Mouse (Mus musculus) left cerebral cortex, adult 8-10 months (tissue): Measurements from ENCODE around the gene Vps37b. TPM values are rescaled to one million over a fixed set of nuclear protein-coding genes. Genes with fewer than 3 reads are reported as not detected.
"Not testable (repeated sequence)": the region's sequence is repeated elsewhere in the genome, so short reads cannot be mapped to it uniquely, and the experiment has no call there.

Experiments used
- DNase-seq, 2 experiments: peaks; one replicate each; pipeline ENCODE4 v3.0.0; 2022; ENCODE audit warnings: low spot score in 2 of 2
- total RNA-seq, 4 experiments: library from RNA; stranded (reverse); gene quantifications; 2 replicates each; pipeline ENCODE4 v1.2.4; 2022

The Vps37b gene
- 10 to 100 TPM; 35.5 to 47.5 (median 42.3) TPM for total RNA-seq

DNA sequence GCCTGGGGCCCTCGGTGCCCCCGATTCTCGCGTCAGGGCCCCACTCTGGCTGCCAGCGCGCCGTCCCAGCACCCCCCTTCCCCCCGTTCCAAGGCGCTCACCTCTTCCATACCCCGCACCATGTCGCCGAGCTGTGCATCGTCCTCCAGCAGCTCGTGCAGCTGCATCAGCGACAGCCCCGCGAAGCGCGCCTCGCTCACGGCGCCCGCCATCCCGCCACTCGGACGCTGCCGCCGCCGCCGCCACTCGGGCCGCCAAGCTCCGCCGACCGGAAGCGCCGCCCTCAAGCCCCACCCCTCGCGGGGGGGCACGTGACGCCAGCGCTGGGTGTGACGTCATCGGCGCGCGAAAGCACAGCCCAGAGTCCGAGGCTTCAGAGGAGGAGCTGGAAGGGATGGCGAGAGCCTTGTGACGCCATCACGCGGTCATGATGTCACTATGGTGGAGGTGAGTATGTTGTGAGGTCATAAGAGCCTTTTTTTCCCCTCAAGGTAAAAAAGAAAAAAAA, at the start of gene Vps37b:
Vps37b (minus strand) TSS at position 270 of the 508 bp plus-strand sequence.
- peak; percentile 84 to 85 for DNase-seq

DNA sequence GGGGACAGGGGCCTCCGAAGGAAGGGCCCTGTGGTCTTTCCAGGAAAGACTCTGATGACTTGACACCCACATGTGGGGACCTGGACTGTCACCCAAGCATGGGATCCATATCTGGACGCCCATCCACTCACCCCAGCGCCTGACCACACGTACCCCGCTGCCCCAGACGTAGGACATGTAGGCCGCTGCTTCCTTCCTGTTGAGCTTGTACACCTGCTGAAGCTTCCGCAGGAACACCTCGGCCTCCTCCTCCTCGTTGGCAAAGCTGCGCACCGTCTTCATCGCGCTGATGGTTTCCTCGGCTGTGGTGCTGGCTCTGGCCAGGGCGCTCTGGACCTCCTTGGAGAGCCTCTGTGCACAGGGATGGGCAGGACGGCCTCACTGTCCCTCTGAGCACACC, 47.8 kb upstream of the Vps37b start:
- DNase-seq = no peak

DNA sequence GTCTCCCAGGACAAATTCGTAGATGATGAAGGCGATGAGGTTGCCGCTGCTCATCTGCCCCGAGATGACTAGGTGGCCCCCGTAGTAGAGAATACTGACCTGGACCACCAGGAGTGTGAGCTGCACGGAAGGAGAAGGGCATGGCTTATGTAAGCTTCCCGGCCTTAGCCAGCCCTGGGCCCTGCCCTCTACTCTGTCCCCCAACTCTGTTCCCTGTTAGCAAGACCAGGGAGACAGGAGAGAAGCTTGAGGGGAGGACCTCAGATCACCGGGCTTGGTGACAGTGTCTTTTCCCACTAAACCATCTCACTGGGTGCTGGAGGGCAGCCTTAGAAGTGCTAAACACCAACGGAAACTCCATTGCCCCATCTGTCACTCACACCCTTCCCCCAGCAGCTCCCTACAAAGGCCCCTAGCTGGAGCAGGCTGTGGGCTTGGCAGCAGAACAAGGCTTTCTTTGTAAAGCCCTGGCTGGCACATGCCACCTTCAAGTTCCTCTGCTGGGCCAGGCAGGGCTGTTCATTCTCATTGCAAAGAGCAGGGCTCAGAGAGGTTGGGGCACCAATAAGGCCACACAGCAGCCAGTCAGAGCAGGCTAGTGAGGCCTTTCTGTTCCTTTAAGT, 46.8 kb upstream of the Vps37b start:
- peak in 1 of 2 experiments; percentile 75 for DNase-seq

DNA sequence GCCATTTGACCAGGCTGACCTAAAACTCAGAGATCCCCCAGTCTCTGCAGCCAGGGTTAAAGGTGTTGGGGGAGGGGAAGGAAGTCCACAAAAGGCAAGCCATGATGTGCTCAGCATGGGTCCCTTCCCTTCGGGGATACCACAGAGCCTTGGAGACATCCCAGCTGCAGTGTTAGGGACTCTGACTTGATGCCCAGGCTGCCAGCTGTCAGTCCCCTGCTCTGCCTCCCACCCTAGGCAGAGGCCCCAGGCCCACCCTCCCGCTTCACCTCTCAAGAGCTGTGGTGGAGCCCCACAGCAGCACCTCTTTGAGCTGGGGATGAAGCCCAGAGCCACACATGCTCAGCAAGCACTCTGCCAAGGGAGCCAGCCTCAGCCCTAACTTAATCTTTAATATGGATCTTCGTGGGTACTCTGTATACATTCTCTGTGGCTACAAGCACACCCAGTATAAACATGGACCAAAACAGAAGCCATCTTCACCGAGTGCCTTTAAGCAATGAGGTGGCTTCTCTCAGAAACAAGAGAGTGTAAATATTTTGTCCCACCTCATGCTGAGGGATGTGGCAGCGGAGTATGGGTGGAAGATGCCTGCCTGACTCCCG, 45.9 kb upstream of the Vps37b start:
- no peak for DNase-seq

DNA sequence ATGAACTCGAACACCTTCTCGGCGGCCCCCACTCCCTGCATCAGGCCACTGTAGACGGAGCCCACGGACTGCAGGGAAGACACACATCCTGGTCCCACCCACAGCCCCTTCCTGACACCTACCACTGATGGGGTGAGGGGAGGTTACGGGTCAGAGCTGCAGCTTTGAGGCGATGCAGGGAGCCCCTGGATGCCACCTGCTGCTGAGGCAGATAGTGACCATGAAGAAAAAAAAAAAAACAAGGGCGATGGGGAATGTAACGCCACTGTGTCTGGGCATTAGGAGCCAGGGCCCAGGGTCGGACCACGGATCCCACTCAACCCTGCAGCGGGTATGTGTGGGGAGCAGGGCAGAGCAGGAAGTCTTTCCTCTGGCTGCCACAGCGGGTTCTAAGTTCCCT, 45.2 kb upstream of the Vps37b start:
- DNase-seq = no peak

DNA sequence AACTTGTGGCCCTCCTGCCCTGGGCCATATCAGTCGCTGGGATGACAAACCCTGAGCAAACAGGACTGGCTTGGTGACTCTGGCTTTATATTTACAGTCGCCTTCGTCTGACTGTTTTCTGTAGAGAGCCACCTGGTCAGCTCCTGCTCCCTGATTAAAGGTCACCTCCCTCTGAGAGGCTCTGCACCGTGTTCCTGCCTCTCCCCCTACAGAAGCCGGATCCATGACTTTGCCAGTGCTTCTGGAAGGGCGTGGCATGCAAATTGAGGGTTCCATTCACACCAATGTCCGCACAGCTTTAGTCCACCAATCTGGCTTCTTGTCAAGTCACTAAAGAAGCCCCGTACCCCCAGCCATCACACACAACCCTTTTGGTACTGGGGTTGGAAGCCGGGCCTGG, 44.5 kb upstream of the Vps37b start:
- DNase-seq = no peak

DNA sequence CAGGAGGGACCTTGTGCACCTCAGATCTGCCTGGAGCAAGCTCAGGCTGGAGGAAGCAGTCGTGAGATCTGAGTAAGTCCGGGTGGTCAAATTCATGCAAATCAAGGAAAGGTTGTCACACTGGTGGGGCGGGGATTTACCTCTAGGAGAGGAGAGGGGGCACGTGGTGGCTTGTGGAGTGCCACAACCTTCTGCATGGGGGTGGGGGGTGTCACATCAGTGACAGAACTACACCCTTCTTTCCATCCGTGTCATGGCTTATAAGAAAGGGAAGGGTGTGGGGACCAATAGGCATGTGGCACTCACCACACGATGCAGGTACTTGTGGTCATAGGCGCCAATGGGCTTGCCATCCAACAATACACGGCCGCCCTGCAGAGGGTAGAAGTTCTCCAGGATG, 43.6 kb upstream of the Vps37b start:
- DNase-seq = no peak

DNA sequence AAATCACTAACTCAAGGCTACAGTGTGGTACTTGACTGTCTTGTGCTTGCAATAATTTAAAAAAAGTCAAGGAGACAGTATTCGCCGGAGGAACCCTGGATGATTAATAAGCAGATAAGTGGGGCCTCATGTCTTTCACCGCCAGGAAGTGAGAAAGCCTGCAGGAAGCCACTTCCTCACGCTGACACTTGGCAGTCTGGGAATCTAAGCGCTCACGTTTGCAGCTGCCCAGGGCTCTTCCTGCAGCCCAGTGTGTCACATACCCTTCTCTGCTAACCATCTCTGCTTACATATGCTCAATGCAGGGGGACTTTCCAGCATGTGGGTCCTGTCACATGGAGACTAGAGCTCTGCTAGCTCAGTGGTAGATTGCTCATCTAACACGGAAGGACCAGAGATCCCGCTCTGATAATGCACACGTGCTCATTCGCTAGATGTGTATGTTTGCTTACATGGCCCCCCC, 42.8 kb upstream of the Vps37b start:
- DNase-seq = no peak

DNA sequence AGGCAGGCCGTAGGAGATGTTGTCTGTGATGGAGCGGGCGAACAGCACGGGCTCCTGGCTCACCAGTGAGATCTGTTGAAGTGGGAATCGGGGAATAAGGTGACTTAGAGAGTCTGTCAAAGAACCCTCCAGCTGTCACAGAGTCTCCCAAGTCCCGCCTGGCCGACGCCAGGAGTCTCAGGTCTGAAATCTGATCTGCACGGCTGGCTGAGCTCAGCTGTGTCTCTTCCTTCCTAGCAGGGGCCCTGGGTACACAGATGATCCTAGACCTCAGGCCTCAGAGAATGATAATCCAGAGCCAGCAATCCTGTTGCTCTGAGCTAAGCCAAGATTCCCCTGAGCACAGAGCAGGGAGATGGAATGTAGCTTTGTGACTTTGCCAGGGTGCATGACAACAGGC, 41.6 kb upstream of the Vps37b start:
- DNase-seq = no peak

DNA sequence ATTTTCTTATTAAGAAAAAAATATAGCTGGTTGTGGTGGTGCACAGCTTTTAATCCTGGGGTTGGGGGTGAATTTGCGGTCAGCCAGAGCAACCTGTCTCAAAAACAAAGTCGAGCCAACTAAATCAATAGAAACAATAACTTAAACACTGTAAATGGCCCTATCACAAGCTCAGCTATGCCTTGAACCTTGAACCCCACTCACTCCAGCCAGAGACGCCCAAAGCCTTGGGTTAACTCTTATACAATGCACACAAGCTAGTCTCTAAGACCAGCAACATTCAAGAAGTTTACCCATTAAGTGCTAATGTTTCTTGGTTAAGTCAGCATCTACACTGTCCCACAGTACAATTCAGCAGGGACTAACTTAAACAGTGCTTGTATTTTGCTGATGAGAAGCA, 37.6 kb upstream of the Vps37b start:
- no peak for DNase-seq

DNA sequence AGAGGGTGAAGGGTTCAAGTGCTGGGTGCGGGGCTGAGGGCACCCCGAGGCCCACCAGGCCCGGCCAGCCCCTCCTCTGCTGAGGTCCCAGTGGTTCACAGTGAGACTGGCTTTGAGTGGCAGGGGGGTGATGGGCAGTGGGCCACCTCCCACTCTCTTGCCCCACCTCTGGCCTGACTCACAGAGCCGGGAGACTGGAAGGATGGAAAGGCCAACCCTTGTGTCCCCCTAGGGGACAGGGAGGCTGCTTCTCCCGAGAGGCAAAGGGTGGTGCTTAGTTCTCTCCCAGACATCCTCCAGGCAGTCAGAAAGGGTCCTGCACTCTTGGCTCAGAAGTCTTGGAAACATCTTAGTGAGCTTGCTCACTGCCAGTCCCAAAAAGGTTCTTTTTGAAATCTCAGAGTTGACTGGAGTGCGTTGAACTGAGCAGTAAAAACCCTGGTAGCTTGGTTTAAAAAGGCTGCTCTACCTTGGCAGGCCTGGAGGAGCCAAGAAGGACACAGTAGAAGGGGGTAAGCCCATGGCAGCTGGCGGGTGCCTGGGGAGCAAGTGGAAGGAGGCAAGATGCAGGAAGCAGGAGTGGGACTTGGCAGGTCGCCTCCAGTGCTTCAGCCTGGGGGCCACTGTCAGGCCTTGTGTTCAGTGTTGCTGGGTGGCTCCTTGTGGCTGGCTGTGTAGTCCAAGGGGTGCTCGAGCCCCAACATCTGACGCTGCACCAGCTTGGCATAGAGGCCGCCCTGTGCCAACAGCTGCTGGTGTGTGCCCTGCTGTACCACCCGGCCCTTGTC, 30.2 kb upstream of the Vps37b start:
- DNase-seq = no peak

DNA sequence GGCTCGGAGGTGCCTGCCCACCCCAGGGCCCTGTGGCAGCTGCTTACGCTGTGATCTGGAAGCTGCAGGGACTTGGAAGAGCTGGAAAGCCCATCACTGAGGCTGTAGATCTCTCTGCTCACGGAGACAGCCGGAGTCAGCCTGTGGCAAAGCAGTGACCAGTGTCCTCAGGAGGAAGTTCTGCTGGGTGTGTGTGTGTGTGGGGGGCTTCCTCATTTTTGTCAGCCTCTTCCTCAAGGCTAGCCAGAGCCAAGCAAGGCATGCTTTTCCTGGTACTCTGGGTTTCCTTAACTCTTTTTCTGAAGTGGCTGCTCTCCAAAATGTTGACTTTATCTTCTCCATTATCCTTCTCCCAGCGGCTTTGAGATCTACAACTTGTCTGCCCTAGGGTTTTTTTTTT, 27.6 kb upstream of the Vps37b start:
- DNase-seq = no peak

DNA sequence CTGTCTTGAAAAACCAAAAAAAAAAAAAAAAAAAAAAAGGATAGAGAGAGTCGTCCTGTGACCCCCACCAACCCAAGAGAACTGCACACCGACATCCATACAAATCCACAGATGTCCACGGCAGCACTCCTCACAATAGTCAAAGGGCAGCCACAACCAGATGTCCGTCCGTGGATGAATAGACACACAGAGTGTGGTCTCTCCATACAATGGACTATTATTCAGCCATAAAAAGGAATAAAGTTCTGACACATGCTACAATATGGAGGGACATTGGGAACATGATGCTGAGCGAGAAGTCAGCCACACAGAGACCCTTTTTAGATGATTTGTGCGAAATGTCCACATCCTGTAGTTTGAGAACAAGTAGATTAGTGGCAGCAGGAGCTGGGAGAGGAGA, 26.7 kb upstream of the Vps37b start:
- no peak for DNase-seq

DNA sequence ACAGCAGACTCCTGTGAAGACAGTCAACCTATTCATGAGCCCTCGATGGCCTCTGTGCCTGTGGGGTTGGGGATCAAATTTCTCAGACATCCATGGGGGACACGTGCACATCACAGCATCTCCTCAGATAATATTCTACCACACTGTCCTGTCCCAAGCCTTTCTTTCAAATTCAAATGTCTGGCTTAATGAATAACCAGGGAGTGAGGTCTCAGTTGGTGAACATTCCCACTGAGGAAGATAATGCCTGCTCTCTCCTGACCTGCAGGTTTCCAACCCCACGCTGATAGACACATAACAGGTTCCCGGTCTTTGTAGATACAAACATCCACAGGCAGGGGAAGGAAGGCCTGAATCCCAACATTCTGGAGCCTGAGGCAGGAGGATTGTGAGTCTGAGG, 24.9 kb upstream of the Vps37b start:
- DNase-seq = no peak

DNA sequence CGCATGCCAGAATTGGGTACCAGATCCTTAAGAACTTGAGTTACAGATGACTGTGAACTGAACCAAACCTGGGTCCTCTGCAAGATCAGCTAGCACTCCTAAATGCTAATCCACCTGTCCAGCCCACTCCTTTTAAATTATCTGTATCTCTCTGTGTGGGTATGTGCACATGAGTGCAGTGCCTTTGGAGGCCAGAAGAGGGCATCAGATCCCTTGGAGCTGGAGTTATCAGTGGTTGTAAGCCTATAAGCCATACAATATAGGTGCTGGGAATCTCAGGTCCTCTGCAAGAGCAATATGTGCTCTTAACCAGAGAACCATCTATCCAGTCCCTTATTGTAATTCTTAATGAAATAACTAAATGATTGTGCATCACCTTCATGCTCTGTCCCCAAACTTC, 24.1 kb upstream of the Vps37b start:
- DNase-seq = no peak

DNA sequence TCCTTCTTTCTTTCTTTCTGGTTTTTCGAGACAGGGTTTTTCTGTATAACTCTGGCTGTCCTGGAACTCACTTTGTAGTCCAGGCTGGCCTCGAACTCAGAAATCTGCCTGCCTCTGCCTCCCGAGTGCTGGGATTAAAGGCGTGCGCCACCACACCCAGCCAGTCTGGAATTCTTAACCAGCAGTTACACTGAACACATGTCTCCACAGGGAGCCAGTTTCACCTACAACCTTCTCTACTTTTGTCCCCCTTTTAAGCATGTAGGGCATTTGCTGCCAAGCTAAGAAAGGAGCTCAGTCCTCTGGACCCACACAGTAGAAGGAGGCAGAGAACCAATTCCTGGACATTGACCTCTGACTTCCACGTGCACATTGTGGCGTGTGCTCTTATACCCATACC, 20.6 kb upstream of the Vps37b start:
- DNase-seq = not testable (repeated sequence)

DNA sequence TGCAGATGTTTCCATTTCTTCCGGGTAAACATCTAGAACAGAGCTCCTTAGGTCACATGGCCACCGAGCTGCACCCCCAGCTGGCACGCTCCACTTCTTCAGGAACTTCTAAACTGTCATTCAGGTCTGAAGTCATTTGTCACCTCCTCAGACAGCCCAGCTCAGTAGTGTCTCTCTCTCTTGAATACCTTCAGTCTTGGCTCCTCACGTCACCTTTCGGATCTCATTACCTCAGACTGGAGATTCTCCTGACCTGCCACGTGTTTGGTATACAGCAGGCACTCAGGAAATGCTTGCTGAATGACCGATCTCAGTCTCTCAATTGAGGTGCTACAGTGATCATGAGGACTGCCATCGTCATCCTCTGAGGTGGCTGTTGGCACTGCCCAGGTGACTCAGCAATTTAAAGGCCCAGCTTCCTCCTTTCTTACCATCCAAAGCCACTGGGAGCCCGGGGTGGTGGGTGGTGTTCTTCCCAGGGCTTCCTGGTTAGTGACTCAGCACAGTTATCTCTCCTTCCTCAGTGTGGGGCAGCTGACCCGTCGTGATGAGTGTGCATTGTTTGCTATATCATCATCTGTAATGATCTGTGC, 19.9 kb upstream of the Vps37b start:
- DNase-seq = no peak

DNA sequence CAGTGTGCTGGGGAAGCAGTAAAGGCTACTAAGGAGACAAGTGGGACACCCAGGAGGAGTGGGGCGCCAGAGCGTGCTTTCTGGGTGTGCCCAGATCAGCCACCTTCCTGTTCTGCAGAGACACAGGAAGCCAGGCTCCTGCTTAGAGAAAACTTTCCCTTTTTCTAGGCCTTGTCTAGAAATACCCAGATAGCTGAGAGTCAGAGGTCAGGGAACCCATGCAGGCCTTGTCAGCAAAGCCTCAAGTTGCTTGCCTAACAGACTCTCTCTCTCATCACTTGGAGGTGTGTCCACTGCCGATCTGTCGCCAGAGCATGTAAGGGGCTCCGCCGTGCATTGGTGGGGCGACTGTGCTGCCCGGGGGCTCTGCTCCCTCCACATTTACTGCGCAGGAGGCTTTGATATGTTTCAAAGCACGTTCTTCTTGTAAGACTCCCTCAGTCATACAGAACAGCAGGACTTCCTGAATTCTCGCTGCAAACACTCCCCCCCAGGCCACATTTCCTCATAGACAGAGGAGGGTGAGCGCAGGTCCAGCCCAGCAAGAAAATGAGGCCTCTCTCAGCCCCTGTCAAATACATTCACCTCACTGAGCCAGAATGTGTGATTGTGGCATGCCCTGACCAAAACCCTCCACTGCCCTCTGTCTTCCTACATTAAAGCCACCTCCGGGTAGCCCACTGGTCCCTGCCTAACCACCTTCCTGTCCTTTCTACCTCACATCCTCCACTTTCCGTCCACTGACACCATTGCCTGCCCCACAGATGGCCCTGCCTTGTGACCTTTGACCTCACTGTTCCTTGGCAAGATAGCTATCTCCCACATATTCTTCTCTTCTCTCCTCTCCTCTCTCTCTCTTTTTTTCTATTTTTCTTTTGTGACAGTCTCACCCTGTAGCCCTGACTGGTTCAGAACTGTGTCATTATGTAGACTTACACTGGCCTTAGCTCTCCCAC, 18.3 kb upstream of the Vps37b start:
- no peak for DNase-seq

DNA sequence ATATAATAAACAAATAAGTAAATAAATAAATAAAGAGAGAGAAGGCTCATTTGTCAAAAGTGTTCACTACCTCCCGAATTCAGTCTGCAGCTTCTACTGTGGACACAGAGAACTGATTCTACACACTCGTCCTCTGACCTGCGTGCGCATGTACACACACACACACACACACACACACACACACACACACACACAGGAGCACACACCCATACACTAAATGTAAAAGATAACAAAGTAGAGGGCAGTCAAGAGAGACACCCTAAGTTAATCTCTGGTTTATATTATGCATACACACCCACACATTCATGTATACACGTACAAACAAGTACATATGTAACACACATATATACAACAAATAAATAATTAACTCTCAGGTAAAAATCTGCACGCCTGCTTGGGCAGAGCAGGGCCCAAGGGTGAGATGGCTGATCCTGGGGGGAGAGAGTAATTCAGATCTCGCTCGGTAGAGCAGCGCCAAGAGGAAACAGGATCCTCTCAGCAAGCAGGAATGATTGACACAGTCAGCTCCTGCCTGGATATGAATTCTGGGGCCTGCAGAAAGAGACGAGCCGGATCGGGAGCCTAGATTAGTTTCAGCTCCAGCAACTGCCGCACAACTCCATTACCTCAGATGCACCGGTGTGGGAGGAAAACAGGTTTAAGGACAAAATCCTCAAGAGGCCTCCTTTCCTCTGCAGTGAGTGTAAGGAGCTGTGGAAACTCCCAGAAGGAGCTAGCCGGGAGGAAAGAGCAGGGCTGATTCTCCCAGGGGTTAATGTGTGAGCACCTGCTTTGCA, 17.4 kb upstream of the Vps37b start:
- DNase-seq = no peak
